ENCODE assay signal across 8 mouse cellular contexts in genomic region chr6:101198943-101199298, GRCm38 (mm10).
DNase-seq lines count a peak whose midpoint lies in the region; ATAC-seq and TF ChIP-seq lines count a peak whose summit lies in the region.

No protein-coding gene starts in this region.

- WGBS in heart, embryonic 11.5 days (ENCODE audit: insufficient replicate concordance): 32% methylated on average over 8 of the region's 8 CpGs
- WGBS in limb, embryonic 15.5 days: 10% methylated on average over 8 of the region's 8 CpGs

- intact Hi-C loops in heart, postnatal 14 days (cut with DNase I): no loop called here

- H3K9ac ChIP-seq in heart, embryonic 11.5 days (ENCODE audit: low read depth, low read length): no peak overlapping the region
- no peak overlapping the region for H3K9ac ChIP-seq in limb, embryonic 15.5 days

- H3K4me2 ChIP-seq in heart, embryonic 11.5 days: peak overlapping the region; percentile 40
- H3K4me2 ChIP-seq in limb, embryonic 15.5 days: peak overlapping the region; percentile 44

- no peak for ATAC-seq in heart, embryonic 11.5 days (replicated peaks; ENCODE audit: insufficient number of reproducible peaks, low FRiP score, low TSS enrichment)
- ATAC-seq in limb, embryonic 15.5 days (ENCODE audit: insufficient number of reproducible peaks, low FRiP score, low TSS enrichment, low read depth): no peak
- no peak for ATAC-seq in megakaryocyte progenitor cell, adult 5-6 weeks (replicated peaks; ENCODE audit: poor library complexity)

- H3K27ac ChIP-seq in heart, embryonic 11.5 days (ENCODE audit: low read depth, low read length): no peak overlapping the region
- no peak overlapping the region for H3K27ac ChIP-seq in testis, adult 2 months (ENCODE audit: control insufficient read depth, insufficient read depth, low read depth, low read length)
- H3K27ac ChIP-seq in limb, embryonic 15.5 days: no peak overlapping the region

- H3K27me3 ChIP-seq in heart, embryonic 11.5 days (ENCODE audit: control insufficient read depth, insufficient read depth, low read length): peaks cover 2% of the 10 kb centered on the region; the same call in 1 of the 2 replicates
- no peaks in the 10 kb centered on the region for H3K27me3 ChIP-seq in testis, adult 2 months (ENCODE audit: control insufficient read depth, insufficient read depth, low read length)
- peaks cover 8% of the 10 kb centered on the region; the same call in 1 of the 2 replicates for H3K27me3 ChIP-seq in limb, embryonic 15.5 days

- no peak for DNase-seq in heart, postnatal 14 days
- no peak for DNase-seq in testis, postnatal 14 days (ENCODE audit: low spot score)
- no peak for DNase-seq in spleen, adult 12 weeks (ENCODE audit: low spot score)
- DNase-seq in cerebellum, adult 11-12 months: no peak

- TF ChIP-seq CTCF in testis, adult 2 months (IDR thresholded peaks at IDR 0.05; ENCODE audit: control insufficient read depth, insufficient read depth, insufficient replicate concordance, low read depth, low read length): no peak

- TF ChIP-seq POLR2A in testis, adult 2 months (IDR thresholded peaks at IDR 0.05; ENCODE audit: control insufficient read depth, low read depth, low read length): no peak

- no peak overlapping the region for H3K4me3 ChIP-seq in heart, embryonic 11.5 days (ENCODE audit: low read depth, low read length)
- peak overlapping the region; percentile 70 for H3K4me3 ChIP-seq in testis, adult 2 months (ENCODE audit: control insufficient read depth, low read depth, low read length)
- H3K4me3 ChIP-seq in limb, embryonic 15.5 days: peak overlapping the region; percentile 26

- H3K9me3 ChIP-seq in heart, embryonic 11.5 days (replicated peaks; ENCODE audit: control insufficient read depth, low read length): no peaks in the 10 kb centered on the region
- H3K9me3 ChIP-seq in limb, embryonic 15.5 days: no peaks in the 10 kb centered on the region

- H3K4me1 ChIP-seq in heart, embryonic 11.5 days (ENCODE audit: control insufficient read depth, insufficient read depth, low read length): peaks cover 12% of the 10 kb centered on the region; the same call in 1 of the 2 replicates
- no peaks in the 10 kb centered on the region; the same call in 1 of the 2 replicates for H3K4me1 ChIP-seq in testis, adult 2 months (ENCODE audit: control insufficient read depth, insufficient read depth, low read length)
- peaks cover 14% of the 10 kb centered on the region for H3K4me1 ChIP-seq in limb, embryonic 15.5 days

- H3K36me3 ChIP-seq in heart, embryonic 11.5 days (ENCODE audit: control insufficient read depth, insufficient read depth, low read length): no peaks in the 10 kb centered on the region
- no peaks in the 10 kb centered on the region for H3K36me3 ChIP-seq in testis, adult 2 months (ENCODE audit: control insufficient read depth, insufficient read depth, low read length)
- H3K36me3 ChIP-seq in limb, embryonic 15.5 days: no peaks in the 10 kb centered on the region
